Mouse (Mus musculus) kidney, adult 2 months (tissue): ENCODE measurements around the gene Dlgap4. TPM values are rescaled to one million over a fixed set of nuclear protein-coding genes. Genes with fewer than 3 reads are reported as not detected.

Experiments
- DNase-seq: peaks from one replicate; pipeline ENCODE4 v3.0.0; 2021
- H3K27ac ChIP-seq: fragments of 200-500 bp; 2 replicates; pipeline ENCODE4 v1.5.1; 2012; ENCODE audit warnings: low read depth, low read length, control low read depth, inconsistent platforms; ENCODE audit not compliant: insufficient read depth
- H3K27me3 ChIP-seq: fragments of 200-500 bp; replicated peaks from 2 replicates; pipeline ENCODE4 v1.6.1; 2012; ENCODE audit warnings: mild to moderate bottlenecking, moderate library complexity, low read length, inconsistent platforms; ENCODE audit not compliant: control insufficient read depth, insufficient read depth
- H3K36me3 ChIP-seq: fragments of 200-500 bp; 2 replicates; pipeline ENCODE4 v1.6.1; 2012; ENCODE audit warnings: mild to moderate bottlenecking, moderate library complexity, low read length, inconsistent platforms; ENCODE audit not compliant: control insufficient read depth, insufficient read depth
- H3K4me1 ChIP-seq: fragments of 200-500 bp; 2 replicates; pipeline ENCODE4 v1.6.1; 2011; ENCODE audit warnings: low read length; ENCODE audit not compliant: control insufficient read depth, insufficient read depth
- H3K4me3 ChIP-seq: fragments of 200-500 bp; 2 replicates; pipeline ENCODE4 v1.5.1; 2011; ENCODE audit warnings: mild to moderate bottlenecking, low read depth, low read length, control low read depth; ENCODE audit not compliant: insufficient read depth
- CTCF ChIP-seq: fragments of 200-500 bp; conservative IDR thresholded peaks from 2 replicates; pipeline ENCODE4 v1.5.1; 2011; ENCODE audit warnings: low read depth, mild to moderate bottlenecking, control low read depth, low read length, moderate library complexity, mixed read lengths; ENCODE audit not compliant: insufficient read depth, insufficient read length
- POLR2A ChIP-seq: fragments of 200-500 bp; IDR thresholded peaks from one replicate; pipeline ENCODE4 v1.6.1; 2011; ENCODE audit warnings: low read depth, low read length, control low read depth
- WGBS: fragments of 180-500 bp; shearing (Covaris S2); methylation state at CpG from one replicate; pipeline ENCODE4 v1.1.7; 2018; 5-methylcytosine and 5-hydroxymethylcytosine counted together
- polyA plus RNA-seq: library from polyadenylated mRNA; depleted of rRNA; stranded (reverse); fragments of >200 nt; gene quantifications from 2 replicates; pipeline ENCODE4 v1.2.3, GENCODE M21; 2012

The Dlgap4 gene
- polyA plus RNA-seq, 1 experiment = 50.6 TPM

DNA sequence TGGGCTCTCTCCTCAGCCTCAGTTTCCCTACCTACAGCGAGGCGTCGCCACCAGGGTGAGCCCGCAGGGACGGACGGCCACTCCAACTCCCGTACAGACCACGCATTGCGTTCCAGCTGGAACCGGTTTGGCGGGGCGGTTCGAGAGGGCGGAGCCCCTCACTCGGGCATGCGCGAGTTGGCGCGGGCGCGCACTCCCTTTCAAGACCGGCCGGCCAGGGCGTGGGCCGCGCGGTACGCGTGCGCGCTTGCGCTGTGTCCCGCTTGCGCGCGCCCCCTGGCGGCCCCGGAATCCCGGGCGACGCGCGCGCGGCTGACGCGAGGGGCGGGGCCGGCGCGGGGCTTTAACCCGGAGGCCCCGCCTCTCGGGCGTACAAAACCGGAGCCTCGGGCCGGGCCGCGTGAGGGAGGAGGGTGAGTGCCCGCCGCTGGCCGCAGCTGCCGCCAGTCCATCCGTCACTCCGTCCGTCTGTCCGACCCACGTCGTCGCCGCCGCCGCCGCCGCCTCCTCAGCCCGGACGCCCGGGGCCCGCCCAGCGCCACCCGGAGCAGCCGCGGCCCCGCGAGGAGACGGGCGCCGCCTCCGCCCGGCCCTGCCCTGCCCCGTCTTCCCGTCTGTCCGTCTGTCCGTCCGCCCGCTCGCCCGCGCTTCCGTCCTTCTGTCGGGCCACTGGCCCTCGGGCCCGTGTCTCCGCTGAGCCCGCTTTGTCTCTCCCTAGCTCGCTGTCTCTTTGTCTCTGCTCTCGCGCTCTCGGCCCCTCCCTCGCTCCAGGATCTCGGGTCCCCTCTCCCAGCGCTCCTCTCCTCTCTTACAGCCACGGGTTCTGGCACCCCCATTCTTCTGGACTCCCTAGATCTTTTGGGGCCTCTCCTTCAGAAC lies 107.4 kb downstream of the Dlgap4 start:
- under 1% methylated on average over 110 of the region's 114 CpGs for WGBS
- H3K36me3 ChIP-seq = no peaks in the 10 kb centered on the region
- peak; percentile 97 for DNase-seq

DNA sequence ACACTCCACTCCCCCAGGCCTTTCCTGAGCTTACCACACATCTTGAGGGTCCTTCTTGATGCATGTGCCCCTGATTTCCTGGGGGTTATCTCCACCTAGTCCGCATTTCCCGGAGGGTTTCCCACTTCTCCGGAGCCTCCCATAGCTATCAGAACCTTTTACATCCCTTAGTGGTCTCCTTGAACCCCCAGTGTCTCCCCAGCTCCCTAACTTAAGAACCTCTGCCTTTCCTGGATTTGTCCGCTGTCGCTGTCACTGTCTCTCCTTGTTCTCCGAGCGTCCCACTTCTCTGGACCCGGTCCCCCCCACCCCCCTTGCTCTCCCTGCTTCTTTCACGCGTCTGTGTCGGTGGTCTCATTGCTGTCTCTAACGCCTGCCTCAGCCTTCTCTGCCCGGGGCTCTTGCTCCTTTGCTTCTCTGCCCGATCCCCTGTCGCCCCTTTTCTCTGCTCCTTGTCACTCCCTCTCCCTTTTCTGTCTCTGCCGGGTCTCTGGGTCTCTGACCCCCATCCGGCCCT lies 108.1 kb downstream of the Dlgap4 start:
- Histone ChIP-seq H3K36me3 (no peaks in the 10 kb centered on the region), H3K27ac (peak overlapping the region; percentile 89), H3K4me3 (peak overlapping the region; percentile 96), H3K4me1 (peaks cover 34% of the 10 kb centered on the region), H3K27me3 (no peaks in the 10 kb centered on the region)
- no peak for DNase-seq
- TF ChIP-seq CTCF (no peak), POLR2A (no peak)
- WGBS = 2% methylated on average over 17 of the region's 17 CpGs

More for the DNA sequence above, 107.4 kb downstream of the Dlgap4 start:
- Histone ChIP-seq H3K27me3 (no peaks in the 10 kb centered on the region), H3K4me3 (peak overlapping the region; percentile 96), H3K27ac (peak overlapping the region; percentile 89), H3K4me1 (peaks cover 27% of the 10 kb centered on the region)
- peak; percentile 67 for TF ChIP-seq POLR2A
- TF ChIP-seq CTCF = peak; percentile 50; the same call in 1 of the 2 replicates

DNA sequence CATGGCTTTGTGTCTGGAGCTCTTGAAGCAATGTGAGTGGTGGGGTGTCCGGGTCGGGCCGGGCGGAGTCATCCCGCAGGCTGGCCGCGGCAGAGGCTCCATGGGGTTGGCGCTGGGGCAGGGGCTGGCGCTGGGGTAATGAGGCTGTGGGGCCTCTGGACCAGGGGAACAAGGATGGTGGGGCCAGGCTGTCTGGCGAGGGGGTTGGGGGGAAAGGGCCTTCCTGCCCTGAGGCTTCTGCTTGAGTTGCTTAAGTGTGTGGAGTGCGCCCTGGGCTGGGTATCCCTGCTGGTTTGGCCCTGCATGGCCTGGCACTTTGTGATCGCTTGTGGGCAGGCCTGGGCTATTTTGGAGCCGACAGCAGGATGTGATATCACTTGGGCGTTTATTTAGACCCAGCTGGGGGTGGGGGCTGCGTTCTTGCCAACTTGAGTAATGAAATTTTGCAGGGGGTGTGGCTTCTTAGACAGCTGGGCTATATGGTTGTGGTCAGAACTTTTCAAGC lies 108.6 kb downstream of the Dlgap4 start:
- H3K27ac ChIP-seq = peak overlapping the region; percentile 89
- no peaks in the 10 kb centered on the region for H3K27me3 ChIP-seq
- H3K36me3 ChIP-seq = no peaks in the 10 kb centered on the region
- DNase-seq = peak; percentile 83
- 4% methylated on average over 15 of the region's 15 CpGs for WGBS
- peaks cover 38% of the 10 kb centered on the region for H3K4me1 ChIP-seq
- TF ChIP-seq POLR2A (peak; percentile 50), CTCF (no peak)
- H3K4me3 ChIP-seq = peak overlapping the region; percentile 96

DNA sequence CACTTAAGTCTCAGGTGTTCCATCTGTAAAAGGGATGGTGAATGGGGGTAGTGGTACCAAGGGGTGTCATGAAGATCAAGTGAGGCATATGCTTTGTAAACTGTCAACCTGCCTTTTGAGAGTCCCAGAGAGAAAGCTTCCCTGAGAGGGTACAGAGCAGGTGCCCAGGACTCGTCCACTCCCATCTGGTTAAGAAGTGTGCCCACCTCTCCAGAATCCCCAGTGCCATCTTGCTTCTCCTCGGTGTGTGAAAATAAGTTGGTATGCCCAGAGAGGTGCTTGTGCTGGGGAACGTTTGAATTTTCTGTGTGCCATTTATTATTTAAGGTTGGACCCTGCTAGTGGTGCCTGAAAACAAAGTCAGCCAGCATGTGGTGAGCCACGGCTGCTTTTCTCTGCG lies 109.2 kb downstream of the Dlgap4 start:
- no peak for DNase-seq
- no peak overlapping the region for H3K27ac ChIP-seq
- no peak overlapping the region for H3K4me3 ChIP-seq

DNA sequence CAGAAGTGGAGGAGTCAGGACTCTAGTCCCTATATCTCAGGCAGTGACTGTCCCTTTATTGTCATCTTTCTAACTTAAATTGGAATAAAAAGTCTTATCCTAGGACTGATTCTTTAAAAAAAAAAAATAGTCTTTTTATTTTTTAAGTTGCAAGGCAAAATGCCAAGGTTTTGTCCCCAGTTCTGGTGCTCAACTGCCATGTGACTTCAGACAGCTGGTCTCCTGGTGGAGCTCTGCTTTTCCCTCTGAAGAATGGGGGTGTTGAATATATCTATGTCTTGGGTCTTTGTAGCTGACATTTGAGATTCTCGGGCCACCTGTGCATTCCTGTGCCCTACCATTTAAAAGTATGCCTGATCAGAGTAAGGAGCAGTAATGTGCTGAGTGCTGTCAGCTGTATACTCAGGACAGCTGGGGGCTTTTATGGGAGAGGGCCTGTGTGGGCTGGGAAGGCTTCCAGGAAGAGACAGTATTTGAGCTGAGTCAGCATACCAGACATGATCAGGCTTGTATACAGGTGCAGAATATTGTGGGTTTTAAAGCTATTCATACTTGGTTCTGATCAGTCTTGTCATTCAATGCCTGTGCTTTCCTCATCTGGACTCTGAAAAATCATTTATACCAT lies 110.5 kb downstream of the Dlgap4 start:
- DNase-seq = no peak
- WGBS = 54% methylated on average over 1 of the region's 1 CpGs
- no peak for TF ChIP-seq POLR2A
- TF ChIP-seq CTCF = no peak
- Histone ChIP-seq H3K4me3 (no peak overlapping the region), H3K4me1 (peaks cover 21% of the 10 kb centered on the region), H3K27ac (no peak overlapping the region), H3K27me3 (no peaks in the 10 kb centered on the region), H3K36me3 (no peaks in the 10 kb centered on the region)

More for the DNA sequence above, 109.2 kb downstream of the Dlgap4 start:
- 52% methylated on average over 5 of the region's 5 CpGs for WGBS
- Histone ChIP-seq H3K36me3 (no peaks in the 10 kb centered on the region), H3K27me3 (no peaks in the 10 kb centered on the region), H3K4me1 (peaks cover 34% of the 10 kb centered on the region)
- TF ChIP-seq CTCF (no peak), POLR2A (no peak)

GRCm38 (mm10) chr2:156724871-156725270 lies 111.4 kb downstream of the Dlgap4 start:
- 80% methylated on average over 4 of the region's 4 CpGs for WGBS
- Histone ChIP-seq H3K27ac (no peak overlapping the region), H3K27me3 (no peaks in the 10 kb centered on the region), H3K4me1 (peaks cover 18% of the 10 kb centered on the region), H3K36me3 (no peaks in the 10 kb centered on the region), H3K4me3 (no peak overlapping the region)
- TF ChIP-seq POLR2A = no peak
- TF ChIP-seq CTCF = no peak
- DNase-seq = no peak
